Mouse (Mus musculus) left cerebral cortex, adult 11 months (tissue): ENCODE measurements at regions not wholly inside any gene's neighbourhood (a gene's known extent, or its start where the extent isn't known, plus 50 kb on each side); places are given as distances from the start of the nearest gene placed in this dataset.

Experiments
- DNase-seq: peaks from one replicate; pipeline ENCODE4 v3.0.0; 2022; ENCODE audit warnings: low spot score

- no peak for DNase-seq
Observed at GRCm38 (mm10) chr12:63598905-63599304, 875.6 kb downstream of the Fscb start.

- no peak for DNase-seq
Observed at GRCm38 (mm10) chr12:63554672-63555071, 919.8 kb downstream of the Fscb start.

- DNase-seq, result no peak
Observed at GRCm38 (mm10) chr12:63552831-63553230, 921.7 kb downstream of the Fscb start.

GRCm38 (mm10) chr12:63534084-63534483 is 940.4 kb downstream of the Fscb start:
- DNase-seq, result peak; percentile 13

GRCm38 (mm10) chr12:63503774-63504173 is 970.7 kb downstream of the Fscb start:
- DNase-seq, result no peak

- no peak for DNase-seq
Observed at GRCm38 (mm10) chr12:63490405-63490804, 984.1 kb downstream of the Fscb start.

- DNase-seq, result no peak
Observed at GRCm38 (mm10) chr12:63484087-63484486, 990.4 kb downstream of the Fscb start.

DNA sequence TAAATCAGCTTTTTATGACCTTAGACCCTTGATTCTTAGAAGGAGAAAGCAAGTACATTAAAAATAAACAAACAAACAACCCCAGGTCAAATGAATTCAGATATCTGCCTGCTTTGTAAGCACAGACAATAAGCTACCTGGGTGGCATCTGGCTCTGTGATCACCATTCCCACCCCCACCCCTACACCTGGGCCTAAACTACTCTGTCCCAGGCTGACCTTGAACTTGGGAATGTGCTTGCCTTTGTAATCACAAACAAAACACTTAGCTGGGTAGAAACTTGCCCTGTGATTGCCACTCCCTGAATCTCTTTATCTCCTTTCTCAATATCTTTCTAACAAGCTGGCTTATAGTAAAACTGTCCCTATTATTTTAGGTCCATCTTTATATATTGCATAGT is 1005.6 kb downstream of the Fscb start:
- DNase-seq, result no peak
